Mouse (Mus musculus): ENCODE results near the gene Dnajc22. TPM values are rescaled to one million over a fixed set of nuclear protein-coding genes. Genes with fewer than 3 reads are reported as not detected.
A peak's percentile ranks its signal among the peaks of the same experiment; 100 is the strongest.

Dnajc22 gene
- polyA plus RNA-seq, 1 experiment from 2014 or later: 1.2 TPM

GRCm38 (mm10) chr15:99139669-99140068, 46.7 kb downstream of the Dnajc22 start:
- no peak overlapping the region for H3K4me2 ChIP-seq
- H3K27me3 ChIP-seq (replicated peaks): no peaks in the 10 kb centered on the region
- H3K4me3 ChIP-seq: no peak overlapping the region
- H3K9ac ChIP-seq: no peak overlapping the region; the same call in none of the 2 replicates
- ATAC-seq (ENCODE audit: insufficient number of reproducible peaks, low FRiP score): no peak
- peaks cover 18% of the 10 kb centered on the region for H3K36me3 ChIP-seq
- 66% methylated on average over 6 of the region's 6 CpGs for WGBS
- peaks cover 43% of the 10 kb centered on the region for H3K4me1 ChIP-seq (replicated peaks)
- peaks cover 9% of the 10 kb centered on the region; the same call in 1 of the 2 replicates for H3K9me3 ChIP-seq (replicated peaks)
- H3K27ac ChIP-seq (ENCODE audit: poor library complexity, severe bottlenecking): 0 out of 2 replicates have a peak overlapping the region, but pooled peaks have one; percentile 56

GRCm38 (mm10) chr15:99150516-99150915, 57.5 kb downstream of the Dnajc22 start:
- 87% methylated on average over 7 of the region's 7 CpGs for WGBS
- no peak overlapping the region for H3K27ac ChIP-seq (ENCODE audit: poor library complexity, severe bottlenecking)

GRCm38 (mm10) chr15:99151324-99151723, 58.4 kb downstream of the Dnajc22 start:
- H3K4me3 ChIP-seq: no peak overlapping the region
- peaks cover 18% of the 10 kb centered on the region for H3K4me1 ChIP-seq (replicated peaks)
- H3K9ac ChIP-seq: no peak overlapping the region
- no peaks in the 10 kb centered on the region for H3K27me3 ChIP-seq (replicated peaks)
- no peaks in the 10 kb centered on the region for H3K9me3 ChIP-seq (replicated peaks)
- no peak for ATAC-seq (ENCODE audit: insufficient number of reproducible peaks, low FRiP score)
- H3K4me2 ChIP-seq: no peak overlapping the region
- peaks cover 56% of the 10 kb centered on the region for H3K36me3 ChIP-seq
- H3K27ac ChIP-seq (ENCODE audit: poor library complexity, severe bottlenecking): no peak overlapping the region
- 48% methylated on average over 8 of the region's 8 CpGs for WGBS

More at GRCm38 (mm10) chr15:99150516-99150915, 57.5 kb downstream of the Dnajc22 start:
- H3K36me3 ChIP-seq: peaks cover 64% of the 10 kb centered on the region
- H3K4me1 ChIP-seq (replicated peaks): peaks cover 18% of the 10 kb centered on the region
- no peak for ATAC-seq (ENCODE audit: insufficient number of reproducible peaks, low FRiP score)
- H3K9ac ChIP-seq: no peak overlapping the region
- H3K4me3 ChIP-seq: no peak overlapping the region
- H3K27me3 ChIP-seq (replicated peaks): no peaks in the 10 kb centered on the region
- H3K9me3 ChIP-seq (replicated peaks): no peaks in the 10 kb centered on the region
- H3K4me2 ChIP-seq: no peak overlapping the region

GRCm38 (mm10) chr15:99153466-99153865, 60.5 kb downstream of the Dnajc22 start:
- Histone ChIP-seq H3K4me3 (no peak overlapping the region), H3K9me3 (replicated peaks) (no peaks in the 10 kb centered on the region), H3K4me2 (no peak overlapping the region), H3K4me1 (replicated peaks) (peaks cover 18% of the 10 kb centered on the region), H3K27ac (ENCODE audit: poor library complexity, severe bottlenecking) (no peak overlapping the region), H3K36me3 (peaks cover 40% of the 10 kb centered on the region), H3K9ac (no peak overlapping the region), H3K27me3 (replicated peaks) (no peaks in the 10 kb centered on the region)
- no peak for ATAC-seq (ENCODE audit: insufficient number of reproducible peaks, low FRiP score)
- WGBS: 90% methylated on average over 8 of the region's 8 CpGs

Small RNA genes lying within 50 kb of the gene (microRNA-seq; reads per million reads assigned to microRNA genes)
- 0.71 reads per million for gene Mir6960

Other genes with a start within 250 kb of the Dnajc22 start
- 9.2 and 10.3 TPM in 2 replicates for gene Kmt2d, start 222.0 kb upstream of the Dnajc22 start, polyA plus RNA-seq (2016; fragmentation: Nextera tagmentation; extraction: Ambion mirVana)
- 4.3 and 6.1 TPM in 2 replicates for gene Rhebl1, start 198.6 kb upstream of the Dnajc22 start, polyA plus RNA-seq (2016; fragmentation: Nextera tagmentation; extraction: Ambion mirVana)
- gene Dhh, start 194.6 kb upstream of the Dnajc22 start, polyA plus RNA-seq (2016; fragmentation: Nextera tagmentation; extraction: Ambion mirVana): 4.5 and 4.6 TPM in 2 replicates
- gene Lmbr1l, start 174.9 kb upstream of the Dnajc22 start, polyA plus RNA-seq (2016; fragmentation: Nextera tagmentation; extraction: Ambion mirVana): 16.9 and 17.2 TPM in 2 replicates
- 1,481 and 1,517 TPM in 2 replicates for gene Tuba1b, start 158.6 kb upstream of the Dnajc22 start, polyA plus RNA-seq (2016; fragmentation: Nextera tagmentation; extraction: Ambion mirVana)
- gene Gm49450, start 139.6 kb upstream of the Dnajc22 start, polyA plus RNA-seq (2016; fragmentation: Nextera tagmentation; extraction: Ambion mirVana): not detected in 2 replicates
- gene Tuba1a, start 139.5 kb upstream of the Dnajc22 start, polyA plus RNA-seq (2016; fragmentation: Nextera tagmentation; extraction: Ambion mirVana): 1,110 and 1,118 TPM in 2 replicates
- 135 and 139 TPM in 2 replicates for gene Tuba1c, start 63.3 kb upstream of the Dnajc22 start, polyA plus RNA-seq (2016; fragmentation: Nextera tagmentation; extraction: Ambion mirVana)
- gene Prph, start 38.0 kb upstream of the Dnajc22 start, polyA plus RNA-seq (2016; fragmentation: Nextera tagmentation; extraction: Ambion mirVana): 0.22 and 0.50 TPM in 2 replicates
- 27.2 and 28.0 TPM in 2 replicates for gene Troap, start 18.6 kb upstream of the Dnajc22 start, polyA plus RNA-seq (2016; fragmentation: Nextera tagmentation; extraction: Ambion mirVana)
- 0.34 and 0.46 TPM in 2 replicates for gene C1ql4, start 5.4 kb upstream of the Dnajc22 start, polyA plus RNA-seq (2016; fragmentation: Nextera tagmentation; extraction: Ambion mirVana)
- gene Spats2, start 32.7 kb downstream of the Dnajc22 start, polyA plus RNA-seq (2016; fragmentation: Nextera tagmentation; extraction: Ambion mirVana): 57.2 and 58.5 TPM in 2 replicates
- 0.10 and 0.24 TPM in 2 replicates for gene Kcnh3, start 131.7 kb downstream of the Dnajc22 start, polyA plus RNA-seq (2016; fragmentation: Nextera tagmentation; extraction: Ambion mirVana)
- gene Mcrs1, start 158.8 kb downstream of the Dnajc22 start, polyA plus RNA-seq (2016; fragmentation: Nextera tagmentation; extraction: Ambion mirVana): 143 and 152 TPM in 2 replicates
- gene Prpf40b, start 201.9 kb downstream of the Dnajc22 start, polyA plus RNA-seq (2016; fragmentation: Nextera tagmentation; extraction: Ambion mirVana): 44.0 and 44.4 TPM in 2 replicates
- 0.27 and 0.31 TPM in 2 replicates for gene Fam186b, start 202.7 kb downstream of the Dnajc22 start, polyA plus RNA-seq (2016; fragmentation: Nextera tagmentation; extraction: Ambion mirVana)

All from heart, embryonic 12.5 days (tissue).